Mouse (Mus musculus): ENCODE results near the gene Qrsl1.

DNA sequence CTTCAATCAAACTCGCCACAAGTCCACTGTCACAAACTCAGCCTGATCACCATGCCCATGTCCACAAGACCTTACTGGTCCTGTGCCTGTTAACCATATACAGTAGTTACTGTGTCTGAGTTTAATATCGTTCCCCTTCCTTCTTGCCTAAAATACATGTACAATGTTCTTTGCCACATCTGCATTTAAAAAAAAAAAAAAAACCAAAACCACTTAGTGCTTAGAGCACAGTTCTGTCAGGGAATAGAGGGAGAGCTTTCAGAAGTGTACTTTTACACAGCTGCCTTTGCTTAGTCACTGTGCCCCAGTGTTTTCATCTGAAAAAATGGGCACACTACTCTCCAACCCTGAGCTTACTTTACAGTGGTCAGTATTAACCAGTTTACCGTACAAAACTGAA is 76.8 kb downstream of the Qrsl1 start:
- TF ChIP-seq CTCF (IDR thresholded peaks at IDR 0.05; ENCODE audit: extremely low read depth, insufficient read length, insufficient replicate concordance, low read depth, low read length) (no peak), POLR2A (IDR thresholded peaks at IDR 0.05; ENCODE audit: low read depth, low read length) (no peak)
